Mouse (Mus musculus): ENCODE results near the gene Dppa2.

Gene Dppa2

DNA sequence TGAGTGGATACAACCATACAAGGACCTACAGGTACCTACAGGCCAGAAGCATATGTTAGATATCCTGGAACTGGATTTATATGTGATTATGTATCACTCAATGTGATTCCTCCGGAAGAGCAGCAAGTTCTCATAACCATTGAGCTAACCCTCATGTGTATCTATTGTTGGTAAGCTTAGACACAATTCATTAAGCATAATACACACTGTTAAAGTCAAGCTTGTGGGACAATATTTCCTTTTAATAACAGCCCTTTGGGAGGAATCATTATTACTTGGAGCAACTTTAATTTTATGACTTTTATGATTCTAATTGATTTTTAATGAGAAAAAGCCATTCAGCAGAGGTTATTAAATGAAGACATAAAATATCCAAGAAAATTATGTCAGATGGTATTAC, 43.5 kb downstream of the Dppa2 start:
- DNase-seq = no peak

DNA sequence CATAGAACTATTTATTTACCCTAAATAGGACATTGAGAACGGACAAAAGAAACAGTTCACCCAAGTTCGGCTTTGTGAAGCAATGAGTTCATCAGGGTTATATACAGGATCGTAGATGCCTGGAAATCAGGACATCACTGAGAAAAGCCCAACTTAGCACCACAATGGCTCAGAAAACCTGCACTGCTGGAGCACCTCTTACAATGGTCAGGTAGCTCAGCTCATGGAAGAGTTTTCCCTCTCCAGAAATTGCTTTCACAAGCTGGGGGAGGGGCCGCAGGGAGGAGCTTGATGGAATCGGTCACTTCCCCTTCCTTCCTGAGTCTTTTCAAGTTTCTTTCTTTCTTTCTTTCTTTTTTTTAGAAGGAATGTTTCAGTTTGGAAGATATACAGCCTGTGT, 52.0 kb downstream of the Dppa2 start:
- no peak for DNase-seq

DNA sequence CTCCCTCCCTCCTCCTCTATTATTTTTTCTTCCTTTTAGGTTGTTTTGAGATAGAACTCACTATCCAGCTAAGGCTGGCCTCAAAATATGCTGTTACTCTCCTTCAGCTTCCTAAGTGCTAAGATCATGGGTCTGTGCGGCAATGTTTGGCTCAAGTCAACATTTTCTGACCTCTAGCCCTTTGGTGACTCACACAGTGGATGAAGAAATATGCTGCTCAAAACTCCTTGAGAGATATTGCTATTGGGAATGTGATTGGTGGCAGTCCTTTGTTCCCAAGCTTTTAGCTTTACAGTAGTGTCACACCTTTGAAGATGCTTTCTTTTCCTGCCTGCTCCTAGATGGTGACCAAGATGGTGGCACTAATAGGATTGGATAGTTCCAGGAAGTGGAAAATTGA, 52.7 kb downstream of the Dppa2 start:
- DNase-seq = no peak

DNA sequence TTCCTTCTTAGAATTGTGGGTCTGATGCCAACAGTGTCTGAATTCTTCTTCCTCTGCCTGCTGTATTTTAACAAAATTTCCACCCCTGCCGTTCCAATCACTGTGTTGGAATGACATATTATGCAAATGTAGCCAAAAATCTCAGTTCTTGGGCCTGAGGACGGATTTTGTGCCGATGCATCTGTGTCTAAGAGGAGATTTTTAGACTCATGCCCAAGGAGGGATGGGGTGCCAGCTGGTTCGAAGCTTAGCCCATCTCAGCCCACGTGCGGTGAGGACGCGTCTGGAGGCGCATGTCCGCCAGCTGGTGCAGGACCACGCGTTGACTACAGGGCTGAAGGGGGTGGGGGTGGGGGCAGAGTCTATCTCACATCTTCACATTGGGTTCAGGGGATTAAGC, 57.2 kb downstream of the Dppa2 start:
- no peak for DNase-seq

DNA sequence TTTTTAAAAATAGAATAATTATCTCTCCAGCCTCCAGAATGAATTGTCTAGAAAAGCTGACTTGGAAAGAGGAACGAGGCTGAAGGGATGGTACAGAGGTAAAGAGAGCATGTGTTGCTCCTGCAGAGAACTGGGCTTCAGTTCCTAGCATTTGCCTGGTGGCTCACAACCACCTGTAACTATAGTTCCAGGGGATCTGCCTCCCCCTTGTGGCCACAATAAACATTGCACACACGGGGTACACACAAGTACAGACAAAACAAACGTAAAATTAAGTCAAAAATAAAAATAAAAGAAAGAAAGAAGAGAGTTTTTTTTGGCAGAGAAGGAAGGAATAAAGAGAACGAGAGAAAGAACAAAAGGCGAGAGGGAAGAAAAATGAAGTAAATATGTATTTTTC, 63.1 kb downstream of the Dppa2 start:
- DNase-seq = peak; percentile 6

DNA sequence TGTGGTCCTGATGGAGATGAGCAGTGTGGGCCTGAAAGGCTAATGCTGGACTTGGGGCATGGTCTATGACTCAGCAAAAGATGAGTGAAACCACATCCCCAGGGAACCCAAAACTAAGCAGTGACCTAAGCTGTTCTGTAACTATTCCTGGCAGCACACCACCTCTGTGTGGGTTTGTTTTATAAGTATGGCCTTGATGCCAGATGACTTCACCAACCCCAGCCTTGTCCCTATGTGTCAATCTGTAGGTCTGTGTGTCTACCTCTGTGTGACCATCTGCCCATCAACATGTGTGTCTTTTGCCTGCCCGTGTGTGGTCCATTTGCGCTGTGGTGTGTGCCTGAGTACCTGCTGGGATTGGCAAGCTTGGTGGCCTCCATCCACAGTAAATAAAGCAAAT, 64.4 kb downstream of the Dppa2 start:
- no peak for DNase-seq

Data from thymus, postnatal 25 days (tissue).